In genomic region chr2:148751893-148752813, GRCm38 (mm10) we compare ENCODE assay signal across 8 mouse cellular contexts. TPM values are rescaled to one million over a fixed set of nuclear protein-coding genes. Genes with fewer than 3 reads are reported as not detected.
DNase-seq lines count a peak whose midpoint lies in the region; ATAC-seq and TF ChIP-seq lines count a peak whose summit lies in the region.

No protein-coding gene starts in this region.

- no peak overlapping the region for H3K27ac ChIP-seq in forebrain, embryonic 14.5 days (ENCODE audit: low read depth, low read length)
- no peak overlapping the region for H3K27ac ChIP-seq in neural tube, embryonic 14.5 days (ENCODE audit: low read depth, low read length)

- DNase-seq in G1E (ENCODE audit: low spot score), result peak; percentile 20
- peak; percentile 71 for DNase-seq in cerebellum, adult 11 months
- peak; percentile 96 for DNase-seq in forebrain, embryonic 14.5 days (ENCODE audit: low spot score)
- DNase-seq in heart, postnatal 36 days, result peak; percentile 73 to 78
- DNase-seq in layer of hippocampus, adult 18-20 months (ENCODE audit: low spot score in 2 of 2), result peak; percentile 40 to 91
- DNase-seq in lung, adult 18-20 months, result peak; percentile 53 to 75
- DNase-seq in testis, postnatal 10 days (ENCODE audit: low spot score), result peak; percentile 78

- H3K4me2 ChIP-seq in forebrain, embryonic 14.5 days (ENCODE audit: low read length), result peak overlapping the region; percentile 42
- peak overlapping the region; percentile 56 for H3K4me2 ChIP-seq in neural tube, embryonic 14.5 days (ENCODE audit: low read depth, low read length)

- no peak overlapping the region for H3K9ac ChIP-seq in forebrain, embryonic 14.5 days (ENCODE audit: low read length)
- H3K9ac ChIP-seq in neural tube, embryonic 14.5 days (replicated peaks; ENCODE audit: low read depth, low read length), result 0 out of 2 replicates have a peak overlapping the region, but pooled peaks have one; percentile 29

- peak; percentile 86 for ATAC-seq in G1E (ENCODE audit: extremely low read depth, insufficient number of reproducible peaks, low FRiP score, poor library complexity, severe bottlenecking)
- peak; percentile 94 for ATAC-seq in forebrain, embryonic 14.5 days
- peak; percentile 94 for ATAC-seq in neural tube, embryonic 14.5 days (ENCODE audit: low read depth)

- peaks cover 3% of the 10 kb centered on the region; the same call in 1 of the 2 replicates for H3K4me1 ChIP-seq in G1E (ENCODE audit: insufficient read depth, low read depth, low read length)
- H3K4me1 ChIP-seq in forebrain, embryonic 14.5 days (ENCODE audit: control insufficient read depth, insufficient read depth, low read length), result no peaks in the 10 kb centered on the region
- H3K4me1 ChIP-seq in neural tube, embryonic 14.5 days (ENCODE audit: control insufficient read depth, insufficient read depth, low read length), result no peaks in the 10 kb centered on the region

- WGBS in forebrain, embryonic 14.5 days, result 19% methylated on average over 15 of the region's 15 CpGs
- WGBS in neural tube, embryonic 14.5 days, result 19% methylated on average over 15 of the region's 15 CpGs

- no peaks in the 10 kb centered on the region for H3K27me3 ChIP-seq in G1E (ENCODE audit: insufficient read depth, low read length)
- no peaks in the 10 kb centered on the region for H3K27me3 ChIP-seq in forebrain, embryonic 14.5 days (replicated peaks; ENCODE audit: control insufficient read depth, insufficient read depth, low read length)
- no peaks in the 10 kb centered on the region for H3K27me3 ChIP-seq in neural tube, embryonic 14.5 days (ENCODE audit: control insufficient read depth, insufficient read depth, low read length)

- H3K9me3 ChIP-seq in G1E (replicated peaks), result no peaks in the 10 kb centered on the region
- no peaks in the 10 kb centered on the region for H3K9me3 ChIP-seq in forebrain, embryonic 14.5 days (replicated peaks; ENCODE audit: control insufficient read depth, low read length)
- no peaks in the 10 kb centered on the region for H3K9me3 ChIP-seq in neural tube, embryonic 14.5 days (ENCODE audit: control insufficient read depth, low read length)

- intact Hi-C loops in heart, postnatal 36 days (cut with DNase I), result loop anchor here (1.0 to 5.0 kb wide), 2 partner anchors 100 to 150 kb away; no protein-coding TSS in a partner anchor

- no peaks in the 10 kb centered on the region for H3K36me3 ChIP-seq in G1E (replicated peaks)
- H3K36me3 ChIP-seq in forebrain, embryonic 14.5 days (ENCODE audit: control insufficient read depth, insufficient read depth, low read length), result no peaks in the 10 kb centered on the region
- H3K36me3 ChIP-seq in neural tube, embryonic 14.5 days (ENCODE audit: control insufficient read depth, insufficient read depth, low read length), result no peaks in the 10 kb centered on the region

- peak; percentile 21 for TF ChIP-seq CTCF in G1E (IDR thresholded peaks at IDR 0.05; ENCODE audit: low read depth, low read length)

- no peak overlapping the region for H3K4me3 ChIP-seq in G1E (ENCODE audit: low read depth, low read length)
- H3K4me3 ChIP-seq in forebrain, embryonic 14.5 days (ENCODE audit: low read depth, low read length), result peak overlapping the region; percentile 16
- H3K4me3 ChIP-seq in neural tube, embryonic 14.5 days (ENCODE audit: low read depth, low read length), result peak overlapping the region; percentile 31

RNA-seq across cellular contexts. Expression of gene Cstl1, which starts 2.0 kb away (rescaled TPM):
- total RNA-seq in G1E (2014; fragmentation: Nextera tagmentation), result not detected in 2 replicates
- total RNA-seq in G1E (2017), result not detected in 2 replicates
- polyA plus RNA-seq in G1E (2012), result not detected in 2 replicates
- polyA plus RNA-seq in forebrain, embryonic 14.5 days (2014; fragmentation: Nextera tagmentation; extraction: Ambion mirVana), result not detected in 2 replicates
- total RNA-seq in heart, postnatal 36 days (2021), result not detected
- total RNA-seq in layer of hippocampus, adult 18-20 months (2021), result 1 to 10 TPM; 1.1 to 1.7 TPM
- polyA plus RNA-seq in neural tube, embryonic 14.5 days (2014; fragmentation: Nextera tagmentation; extraction: Ambion mirVana), result not detected in 2 replicates

RNA-seq across cellular contexts. Expression of gene Cst11, which starts 19.1 kb away (rescaled TPM):
- total RNA-seq in G1E (2014; fragmentation: Nextera tagmentation), result not detected in 2 replicates
- not detected in 2 replicates for total RNA-seq in G1E (2017)
- polyA plus RNA-seq in G1E (2012), result not detected in 2 replicates
- polyA plus RNA-seq in forebrain, embryonic 14.5 days (2014; fragmentation: Nextera tagmentation; extraction: Ambion mirVana), result not detected in 2 replicates
- not detected for total RNA-seq in heart, postnatal 36 days (2021)
- total RNA-seq in layer of hippocampus, adult 18-20 months (2021), result not detected
- not detected in 2 replicates for polyA plus RNA-seq in neural tube, embryonic 14.5 days (2014; fragmentation: Nextera tagmentation; extraction: Ambion mirVana)

RNA-seq across cellular contexts. Expression of gene Napb, which starts 19.9 kb away (rescaled TPM):
- not detected in 2 replicates for total RNA-seq in G1E (2014; fragmentation: Nextera tagmentation)
- total RNA-seq in G1E (2017), result 0.16 TPM in 1 of 2 replicates, not detected in the other
- polyA plus RNA-seq in G1E (2012), result not detected in 2 replicates
- 24.6 and 34.7 TPM in 2 replicates for polyA plus RNA-seq in forebrain, embryonic 14.5 days (2014; fragmentation: Nextera tagmentation; extraction: Ambion mirVana)
- 1 to 10 TPM; 1.1 to 1.2 TPM for total RNA-seq in heart, postnatal 36 days (2021)
- total RNA-seq in layer of hippocampus, adult 18-20 months (2021), result 100 to 1,000 TPM; 322 to 323 TPM
- 99.4 and 105 TPM in 2 replicates for polyA plus RNA-seq in neural tube, embryonic 14.5 days (2014; fragmentation: Nextera tagmentation; extraction: Ambion mirVana)

RNA-seq across cellular contexts. Expression of gene 8030411F24Rik, which starts 29.7 kb away (rescaled TPM):
- not detected in 2 replicates for total RNA-seq in G1E (2014; fragmentation: Nextera tagmentation)
- total RNA-seq in G1E (2017), result 0.23 TPM in 1 of 2 replicates, not detected in the other
- polyA plus RNA-seq in G1E (2012), result not detected in 2 replicates
- polyA plus RNA-seq in forebrain, embryonic 14.5 days (2014; fragmentation: Nextera tagmentation; extraction: Ambion mirVana), result not detected in 2 replicates
- not detected for total RNA-seq in heart, postnatal 36 days (2021)
- not detected for total RNA-seq in layer of hippocampus, adult 18-20 months (2021)
- polyA plus RNA-seq in neural tube, embryonic 14.5 days (2014; fragmentation: Nextera tagmentation; extraction: Ambion mirVana), result not detected in 2 replicates

RNA-seq across cellular contexts. Expression of gene Cst12, which starts 37.0 kb away (rescaled TPM):
- total RNA-seq in G1E (2014; fragmentation: Nextera tagmentation), result not detected in 2 replicates
- total RNA-seq in G1E (2017), result not detected in 2 replicates
- polyA plus RNA-seq in G1E (2012), result not detected in 2 replicates
- polyA plus RNA-seq in forebrain, embryonic 14.5 days (2014; fragmentation: Nextera tagmentation; extraction: Ambion mirVana), result not detected in 2 replicates
- not detected for total RNA-seq in heart, postnatal 36 days (2021)
- 1 to 10 TPM; 3.7 to 5.1 TPM for total RNA-seq in layer of hippocampus, adult 18-20 months (2021)
- polyA plus RNA-seq in neural tube, embryonic 14.5 days (2014; fragmentation: Nextera tagmentation; extraction: Ambion mirVana), result not detected in 2 replicates

Comparison
In these comparisons a context has a peak if more than half of its experiments do, and no peak if none do; other contexts are left out.
1. DNase-seq: peak in every context shown above with its lines; median percentile 96 in forebrain, embryonic 14.5 days; 78 in testis, postnatal 10 days; 76 in heart, postnatal 36 days; 71 in cerebellum, adult 11 months; 66 in layer of hippocampus, adult 18-20 months; 64 in lung, adult 18-20 months; 20 in G1E.
2. RNA of gene Napb, which starts 19.9 kb away (total RNA-seq): 322 to 323 TPM in layer of hippocampus, adult 18-20 months; 1.1 to 1.2 TPM in heart, postnatal 36 days and 0.16 TPM in G1E; every median in the first group is over 100 times any median in the second.
3. Peak in every context shown above with its lines, with median percentiles within 50 percentile points of each other: ATAC-seq.